Mouse (Mus musculus): ENCODE data around the gene Zmpste24.

The Zmpste24 gene

GRCm38 (mm10) chr4:121097650-121098378, at the start of gene Zmpste24:
TSS of gene Zmpste24 (minus strand) at chr4:121098241.
- in situ Hi-C loops (cut with MboI, MseI) = loop anchor here in 1 of 2 experiments (10.0 kb wide), 1 partner anchor 117 kb away; the partner anchor contains the start of gene Rlf

- in situ Hi-C loops (cut with MboI, MseI) = no loop called here
These were observed 11.1 kb upstream of the Zmpste24 start, which contains the start of gene Tmco2 for GRCm38 (mm10) chr4:121109126-121109525. TSS of gene Tmco2 (minus strand) at chr4:121109226.

- in situ Hi-C loops (cut with MboI, MseI) = no loop called here
These were observed 5.3 kb upstream of the Zmpste24 start for GRCm38 (mm10) chr4:121103304-121103703.

GRCm38 (mm10) chr4:121090211-121090610, 7.8 kb downstream of the Zmpste24 start:
- in situ Hi-C loops (cut with MboI, MseI) = loop anchor here (5.0 to 10.0 kb wide), 2 partner anchors 125 to 137 kb away; partner anchors contain the start of gene Rlf (in 1 of the 2)

GRCm38 (mm10) chr4:121088696-121089095, 9.3 kb downstream of the Zmpste24 start:
- in situ Hi-C loops (cut with MboI, MseI) = no loop called here

- in situ Hi-C loops (cut with MboI, MseI) = no loop called here
These were observed 13.5 kb downstream of the Zmpste24 start for GRCm38 (mm10) chr4:121084506-121084905.

- in situ Hi-C loops (cut with MboI, MseI) = no loop called here
These were observed 17.6 kb downstream of the Zmpste24 start for GRCm38 (mm10) chr4:121080395-121080794.

GRCm38 (mm10) chr4:121077915-121078646, 20.0 kb downstream of the Zmpste24 start:
- in situ Hi-C loops (cut with MboI, MseI) = no loop called here

GRCm38 (mm10) chr4:121074250-121074649, 23.8 kb downstream of the Zmpste24 start:
- in situ Hi-C loops (cut with MboI, MseI) = no loop called here

- in situ Hi-C loops (cut with MboI, MseI) = no loop called here
These were observed 32.7 kb downstream of the Zmpste24 start for GRCm38 (mm10) chr4:121065336-121065735.

GRCm38 (mm10) chr4:121059218-121059617, 38.8 kb downstream of the Zmpste24 start:
- in situ Hi-C loops (cut with MboI, MseI) = loop anchor here in 1 of 2 experiments (5.0 kb wide), 1 partner anchor 217 kb away; no protein-coding TSS in a partner anchor

GRCm38 (mm10) chr4:121057032-121057431, 41.0 kb downstream of the Zmpste24 start:
- in situ Hi-C loops (cut with MboI, MseI) = loop anchor here in 1 of 2 experiments (5.0 kb wide), 1 partner anchor 215 kb away; no protein-coding TSS in a partner anchor

GRCm38 (mm10) chr4:121056342-121056741, 41.7 kb downstream of the Zmpste24 start:
- in situ Hi-C loops (cut with MboI, MseI) = loop anchor here in 1 of 2 experiments (5.0 kb wide), 1 partner anchor 214 kb away; no protein-coding TSS in a partner anchor

GRCm38 (mm10) chr4:121052454-121053323, 45.4 kb downstream of the Zmpste24 start:
- in situ Hi-C loops (cut with MboI, MseI) = no loop called here

- in situ Hi-C loops (cut with MboI, MseI) = no loop called here
These were observed 46.2 kb downstream of the Zmpste24 start for GRCm38 (mm10) chr4:121051863-121052262.

GRCm38 (mm10) chr4:121042946-121043345, 55.1 kb downstream of the Zmpste24 start:
- in situ Hi-C loops (cut with MboI, MseI) = no loop called here

- in situ Hi-C loops (cut with MboI, MseI) = no loop called here
These were observed 55.6 kb downstream of the Zmpste24 start for GRCm38 (mm10) chr4:121042472-121042871.

- in situ Hi-C loops (cut with MboI, MseI) = no loop called here
These were observed 57.0 kb downstream of the Zmpste24 start for GRCm38 (mm10) chr4:121040897-121041671.

- in situ Hi-C loops (cut with MboI, MseI) = no loop called here
These were observed 57.7 kb downstream of the Zmpste24 start for GRCm38 (mm10) chr4:121040323-121040722.

All from T-helper 17 cell (primary cell).